Mouse (Mus musculus) testis, adult 2 months (tissue): Measurements from ENCODE around the gene Rab39b. TPM values are rescaled to one million over a fixed set of nuclear protein-coding genes. Genes with fewer than 3 reads are reported as not detected.

ENCODE experiments used
- H3K27ac ChIP-seq: fragments of 200-500 bp; 2 replicates; pipeline ENCODE4 v1.5.1; 2012; ENCODE audit warnings: low read depth, low read length; ENCODE audit not compliant: control insufficient read depth, insufficient read depth
- H3K27me3 ChIP-seq: fragments of 200-500 bp; 2 replicates; pipeline ENCODE4 v1.6.1; 2012; ENCODE audit warnings: mild to moderate bottlenecking, low read length, moderate library complexity; ENCODE audit not compliant: control insufficient read depth, insufficient read depth
- H3K36me3 ChIP-seq: fragments of 200-500 bp; 2 replicates; pipeline ENCODE4 v1.6.1; 2012; ENCODE audit warnings: mild to moderate bottlenecking, low read length; ENCODE audit not compliant: control insufficient read depth, insufficient read depth
- H3K4me1 ChIP-seq: fragments of 200-500 bp; 2 replicates; pipeline ENCODE4 v1.6.1; 2012; ENCODE audit warnings: low read length; ENCODE audit not compliant: control insufficient read depth, insufficient read depth
- H3K4me3 ChIP-seq: fragments of 200-500 bp; 2 replicates; pipeline ENCODE4 v1.5.1; 2012; ENCODE audit warnings: low read depth, mild to moderate bottlenecking, low read length, moderate library complexity, mixed read lengths; ENCODE audit not compliant: control insufficient read depth
- CTCF ChIP-seq: fragments of 200-500 bp; IDR thresholded peaks from 2 replicates; pipeline ENCODE4 v1.5.1; 2012; ENCODE audit warnings: low read depth, mild to moderate bottlenecking, inconsistent platforms, low read length, moderate library complexity; ENCODE audit not compliant: control insufficient read depth, insufficient read depth, insufficient replicate concordance
- POLR2A ChIP-seq: fragments of 200-500 bp; IDR thresholded peaks from 2 replicates; pipeline ENCODE4 v1.6.1; 2012; ENCODE audit warnings: low read depth, mild to moderate bottlenecking, inconsistent platforms, low read length, moderate library complexity; ENCODE audit not compliant: control insufficient read depth
- polyA plus RNA-seq: library from polyadenylated mRNA; depleted of rRNA; stranded (reverse); fragments of >200 nt; gene quantifications from 2 replicates; pipeline ENCODE4 v1.2.3, GENCODE M21; 2012; rRNA removed

Gene Rab39b
- polyA plus RNA-seq, result 0.08 and 0.10 TPM in 2 replicates

- Histone ChIP-seq H3K4me3 (peak within 1 kb of the TSS; percentile 85), H3K27ac (no peak within 1 kb of the TSS), H3K27me3 (no peaks in the 10 kb centered on the region), H3K4me1 (no peaks in the 10 kb centered on the region), H3K36me3 (no peaks in the 10 kb centered on the region)
- TF ChIP-seq CTCF (no peak), POLR2A (no peak)
Observed at GRCm38 (mm10) chrX:75577582-75578324, at the start of gene Rab39b. Rab39b (minus strand) TSS chrX:75578231.

DNA sequence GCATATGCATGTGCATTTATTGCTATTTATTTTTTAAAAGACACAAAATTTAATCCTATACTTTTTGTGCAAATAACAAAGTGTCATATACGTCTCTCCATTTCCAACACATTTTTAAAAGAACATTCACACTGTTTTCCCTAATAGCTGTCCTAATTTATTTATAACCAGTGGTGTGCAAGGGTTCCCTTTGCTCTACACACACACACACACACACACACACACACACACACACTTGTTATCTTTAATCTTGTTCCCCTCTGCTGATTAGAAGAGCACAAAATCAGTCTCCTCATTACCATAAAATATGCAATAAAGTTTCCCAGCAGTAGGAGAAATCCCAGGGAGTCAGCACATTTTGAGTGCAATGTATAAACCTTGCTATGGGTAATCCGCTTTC lies 508 bp upstream of the Rab39b start:
- no peaks in the 10 kb centered on the region for H3K4me1 ChIP-seq
- no peaks in the 10 kb centered on the region for H3K36me3 ChIP-seq
- no peaks in the 10 kb centered on the region for H3K27me3 ChIP-seq
- no peak for TF ChIP-seq CTCF
- TF ChIP-seq POLR2A, result no peak
- H3K27ac ChIP-seq, result no peak overlapping the region
- no peak overlapping the region for H3K4me3 ChIP-seq

Other genes with a start within 250 kb of the Rab39b start
- gene Fundc2, start 195.8 kb downstream of the Rab39b start, polyA plus RNA-seq, result 1.0 and 1.3 TPM in 2 replicates
- 0.12 and 0.14 TPM in 2 replicates for gene F8, start 195.6 kb downstream of the Rab39b start, polyA plus RNA-seq
- gene Cmc4, start 161.6 kb downstream of the Rab39b start, polyA plus RNA-seq, result 0.76 and 1.1 TPM in 2 replicates
- gene Mtcp1, start 161.6 kb downstream of the Rab39b start, polyA plus RNA-seq, result 1.4 and 1.8 TPM in 2 replicates
- 1.2 and 1.3 TPM in 2 replicates for gene Brcc3, start 161.6 kb downstream of the Rab39b start, polyA plus RNA-seq
- gene Vbp1, start 63.9 kb downstream of the Rab39b start, polyA plus RNA-seq, result 0.99 and 2.0 TPM in 2 replicates